Mouse (Mus musculus): ENCODE measurements around the gene S1pr4.
A peak's percentile ranks its signal among the peaks of the same experiment; 100 is the strongest.

DNA sequence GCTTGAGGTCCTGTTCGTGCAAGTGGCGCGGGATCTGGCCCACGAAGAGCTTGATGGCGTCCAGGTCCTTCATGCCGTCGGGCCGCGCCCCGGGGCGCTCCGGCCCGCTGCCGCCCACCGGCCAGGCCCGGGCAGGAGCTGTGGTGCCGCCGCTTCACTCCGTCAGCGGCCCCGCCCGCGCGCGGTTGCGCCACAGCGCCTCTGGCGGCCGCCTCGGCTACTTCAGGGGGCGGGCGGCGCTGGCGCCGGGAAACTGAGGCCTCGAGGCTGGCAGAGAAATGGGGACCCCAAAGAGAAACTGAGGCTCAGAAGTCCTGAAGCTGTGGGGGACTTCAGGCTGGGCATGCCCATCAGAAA is 17.4 kb downstream of the S1pr4 start, which contains the start of gene Celf5:
- TF ChIP-seq CTCF (IDR thresholded peaks at IDR 0.05; ENCODE audit: low read depth) (peak; percentile 68), EP300 (IDR thresholded peaks at IDR 0.05; ENCODE audit: low read depth) (no peak)

Measured in liver, postnatal 0 days (tissue).